Mouse (Mus musculus) natural killer cell, adult 2 months (primary cell): ENCODE measurements around the gene Rpp38.
A peak's percentile ranks its signal among the peaks of the same experiment; 100 is the strongest.

ENCODE experiments used
- DNase-seq, 2 experiments: peaks; one replicate each; pipeline ENCODE4 v3.0.0; 2022; ENCODE audit warnings: low spot score in 2 of 2

The Rpp38 gene

GRCm38 (mm10) chr2:3286243-3286642 lies 46.2 kb downstream of the Rpp38 start:
- no peak for DNase-seq

- no peak for DNase-seq
Observed at GRCm38 (mm10) chr2:3285709-3286108, 46.7 kb downstream of the Rpp38 start.

GRCm38 (mm10) chr2:3285181-3285530 lies 47.3 kb downstream of the Rpp38 start:
- DNase-seq, result no peak

DNA sequence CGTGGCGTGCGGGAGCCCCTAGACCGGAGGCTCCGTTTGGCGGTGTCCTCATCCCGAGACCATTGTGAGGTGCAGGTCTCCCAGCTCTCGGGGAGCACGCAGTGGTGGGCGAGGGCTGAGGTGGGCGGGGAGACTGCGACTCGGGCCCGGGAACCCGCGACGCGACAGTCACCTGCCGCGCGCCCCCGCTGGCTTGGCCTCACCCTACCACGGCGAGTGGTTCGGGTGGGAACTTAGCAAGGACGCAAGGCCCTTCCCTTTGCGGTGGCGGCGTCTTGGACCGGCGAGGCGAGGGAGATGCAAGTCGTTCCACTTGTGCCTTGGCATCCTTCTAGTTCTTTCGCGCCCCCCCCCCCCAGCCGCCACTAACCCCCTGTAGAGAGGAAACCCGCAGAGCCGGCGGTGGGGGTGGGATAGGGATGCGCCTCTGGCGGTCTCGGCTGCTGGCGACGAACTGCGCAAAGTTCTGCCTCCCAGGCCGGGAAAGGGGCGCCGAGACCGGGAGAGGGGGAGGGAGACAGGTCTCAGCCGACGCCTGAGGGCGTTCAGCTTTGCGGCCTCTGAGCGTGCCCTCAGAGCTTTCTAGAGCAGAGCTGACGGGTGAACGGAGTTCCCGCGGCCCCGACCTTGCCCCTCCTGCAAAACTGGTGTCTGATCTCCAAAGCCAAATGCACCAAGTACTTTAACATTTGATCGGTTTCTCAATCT lies 47.8 kb downstream of the Rpp38 start:
- DNase-seq, result peak; percentile 8 to 49

DNA sequence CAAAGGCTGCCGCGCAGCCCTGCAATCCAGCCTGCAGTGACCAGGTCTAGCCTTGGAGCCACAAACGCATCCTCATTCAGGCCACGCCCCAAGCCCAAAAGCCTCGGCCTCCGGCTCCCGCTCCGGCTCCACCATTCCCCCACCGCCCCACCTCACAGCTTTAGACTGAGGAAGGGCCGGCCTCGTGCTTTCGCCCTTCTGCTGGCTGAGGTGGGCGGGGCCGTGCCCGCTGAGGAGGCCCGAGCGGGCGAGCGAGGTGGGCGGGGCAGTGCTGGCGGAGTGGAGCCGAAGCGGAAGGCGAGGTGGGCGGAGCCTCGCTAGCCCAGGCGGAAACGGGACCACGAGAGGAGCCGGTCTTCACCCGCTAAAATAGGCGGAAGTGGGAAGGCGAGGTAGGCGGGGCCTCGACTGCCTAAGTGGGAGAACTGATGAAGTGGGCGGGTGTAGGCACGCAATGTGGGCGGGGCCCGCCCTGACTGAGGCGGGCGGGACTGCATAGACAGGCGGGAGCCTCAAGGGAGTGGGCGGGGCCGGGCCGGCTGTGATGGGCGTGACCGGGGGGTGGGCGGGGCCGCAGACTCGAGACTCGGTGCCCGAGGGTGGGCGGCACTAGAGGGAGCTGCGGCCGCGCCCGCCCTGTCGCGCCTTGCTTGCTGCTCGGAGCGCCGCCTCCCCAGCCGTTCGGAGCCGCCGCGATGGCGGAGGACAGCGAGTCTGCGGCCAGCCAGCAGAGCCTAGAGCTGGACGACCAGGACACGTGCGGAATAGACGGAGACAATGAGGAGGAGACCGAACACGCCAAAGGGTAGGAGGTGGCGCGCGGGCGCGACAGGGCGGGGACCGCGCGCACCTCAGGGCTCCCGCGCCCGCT lies 48.6 kb downstream of the Rpp38 start, which contains the start of gene Nmt2:
Gene Nmt2, plus strand, starts transcription at position 611 of the 871 bp plus-strand sequence.
- DNase-seq, result peak; percentile 100

GRCm38 (mm10) chr2:3282866-3283601 lies 49.4 kb downstream of the Rpp38 start:
- DNase-seq, result no peak

DNA sequence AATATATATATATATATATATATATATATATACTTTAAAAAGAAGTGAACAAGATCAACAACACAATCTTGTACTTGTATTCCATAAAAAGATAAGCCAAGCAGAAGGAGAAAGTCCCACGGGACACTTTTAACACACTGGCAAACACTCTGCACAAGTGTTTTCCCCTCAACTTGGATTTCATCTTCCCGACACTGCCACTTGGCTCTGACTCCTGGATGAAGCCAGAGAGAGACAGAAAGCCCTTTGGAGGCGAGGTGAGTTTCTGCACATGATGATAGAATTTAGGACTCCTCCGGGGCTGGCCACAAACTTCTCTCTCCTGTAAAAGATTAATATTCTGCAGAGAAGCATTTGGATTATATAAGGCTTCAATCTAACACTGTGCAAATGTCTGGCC lies 51.1 kb downstream of the Rpp38 start:
- no peak for DNase-seq
